Mouse (Mus musculus): ENCODE data around the gene Card10. TPM values are rescaled to one million over a fixed set of nuclear protein-coding genes. Genes with fewer than 3 reads are reported as not detected.
"Not testable (repeated sequence)": the region's sequence is repeated elsewhere in the genome, so short reads cannot be mapped to it uniquely, and the experiment has no call there.

Card10 gene
- 1 to 10 TPM; 3.9 to 4.2 TPM for total RNA-seq (2021)

- no peak for DNase-seq (ENCODE audit: low spot score in 2 of 2)
Measured at GRCm38 (mm10) chr15:78802776-78803391, at the start of gene Card10. Gene Card10 (minus strand): TSS chr15:78803042.

GRCm38 (mm10) chr15:78851505-78852153 is 48.8 kb upstream of the Card10 start:
- intact Hi-C loops (cut with DNase I): no loop called here
- peak; percentile 90 to 93 for DNase-seq (ENCODE audit: low spot score in 2 of 2)

More at GRCm38 (mm10) chr15:78802776-78803391, at the start of gene Card10:
- intact Hi-C loops (cut with DNase I): no loop called here

DNA sequence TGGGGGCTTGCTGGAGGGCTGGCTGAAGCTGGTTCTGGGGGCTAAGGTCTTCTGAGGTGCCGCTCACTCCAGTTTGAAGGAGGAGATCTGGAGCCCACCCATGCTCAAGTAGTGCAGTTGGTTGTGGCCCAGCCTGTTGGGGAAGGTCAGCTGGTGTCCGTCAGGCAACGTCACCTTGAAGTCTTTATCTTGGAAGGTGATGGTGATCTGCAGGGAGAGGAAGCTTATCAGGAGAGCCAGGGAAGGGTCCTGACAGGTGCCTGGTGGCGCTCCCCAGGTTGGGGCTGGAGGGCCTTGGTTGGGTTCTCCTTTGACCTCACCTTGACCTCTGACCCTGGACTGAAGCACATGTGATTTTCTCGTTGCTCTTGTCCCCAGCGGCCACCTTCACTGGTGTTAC is 48.1 kb upstream of the Card10 start:
- no peak for DNase-seq (ENCODE audit: low spot score in 2 of 2)
- intact Hi-C loops (cut with DNase I): no loop called here

DNA sequence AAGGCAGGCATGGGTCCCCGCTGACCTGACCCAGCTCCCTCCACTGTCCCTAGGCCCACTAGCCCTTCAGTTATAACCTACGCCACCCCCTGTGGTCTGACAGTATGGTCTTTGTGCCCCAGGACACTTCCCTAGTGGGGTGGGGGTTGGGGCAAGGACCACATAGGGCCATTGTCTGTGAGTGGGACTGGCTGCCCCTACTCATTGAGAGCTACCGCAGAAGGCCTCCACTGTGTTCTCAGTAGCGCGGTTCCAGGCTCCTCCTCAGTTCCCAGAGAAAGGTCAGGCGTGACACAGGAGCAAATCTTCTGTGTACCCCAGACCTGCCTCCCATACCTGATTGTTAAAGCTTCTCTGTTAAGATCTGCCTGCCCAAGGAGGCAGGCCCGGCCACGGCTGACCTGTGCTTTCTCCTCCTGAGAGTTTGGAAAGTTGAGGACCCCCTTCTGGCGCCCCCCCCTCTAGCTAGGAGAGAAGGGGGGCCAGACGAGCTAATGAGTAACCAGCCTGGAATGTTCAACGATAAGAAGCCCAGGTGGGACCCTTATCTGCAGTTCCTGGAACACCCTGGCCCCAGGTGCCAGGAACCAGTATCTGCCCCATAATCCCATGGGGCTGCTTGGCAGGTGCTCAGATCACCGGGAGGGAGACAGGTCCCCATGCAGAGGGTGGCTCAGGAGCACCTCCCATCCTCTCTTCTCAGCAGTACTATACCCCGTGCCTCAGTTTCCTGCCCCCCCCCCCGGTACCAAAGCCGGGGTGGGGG is 47.4 kb upstream of the Card10 start:
- DNase-seq (ENCODE audit: low spot score in 2 of 2): no peak
- intact Hi-C loops (cut with DNase I): no loop called here

DNA sequence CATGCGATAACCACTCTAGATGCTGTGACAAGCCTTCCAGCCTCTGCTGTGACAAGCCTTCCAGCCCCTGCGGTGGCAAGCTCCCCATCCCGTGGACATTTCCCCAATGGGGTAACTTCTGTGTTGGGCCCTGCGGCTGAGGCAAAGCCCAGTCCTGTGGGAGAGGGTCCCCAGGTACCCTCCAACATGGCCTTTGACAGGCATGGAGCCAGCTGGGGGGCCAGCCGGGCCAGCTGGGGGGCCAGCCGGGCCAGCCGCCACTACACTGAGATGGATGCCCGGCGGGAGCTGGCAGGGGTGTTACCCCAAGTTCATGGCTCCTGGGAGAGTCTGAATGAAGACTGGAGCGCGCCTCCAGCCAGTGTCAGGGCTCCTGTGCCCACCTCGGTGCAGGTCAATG is 46.6 kb upstream of the Card10 start:
- DNase-seq (ENCODE audit: low spot score in 2 of 2): no peak
- intact Hi-C loops (cut with DNase I): loop anchor here (2.0 to 5.0 kb wide), 2 partner anchors 23 to 227 kb away; no protein-coding TSS in a partner anchor

- intact Hi-C loops (cut with DNase I): loop anchor here (2.0 to 5.0 kb wide), 2 partner anchors 22 to 226 kb away; no protein-coding TSS in a partner anchor
- peak; percentile 72 to 79 for DNase-seq (ENCODE audit: low spot score in 2 of 2)
Measured at GRCm38 (mm10) chr15:78848467-78848866, 45.6 kb upstream of the Card10 start.

DNA sequence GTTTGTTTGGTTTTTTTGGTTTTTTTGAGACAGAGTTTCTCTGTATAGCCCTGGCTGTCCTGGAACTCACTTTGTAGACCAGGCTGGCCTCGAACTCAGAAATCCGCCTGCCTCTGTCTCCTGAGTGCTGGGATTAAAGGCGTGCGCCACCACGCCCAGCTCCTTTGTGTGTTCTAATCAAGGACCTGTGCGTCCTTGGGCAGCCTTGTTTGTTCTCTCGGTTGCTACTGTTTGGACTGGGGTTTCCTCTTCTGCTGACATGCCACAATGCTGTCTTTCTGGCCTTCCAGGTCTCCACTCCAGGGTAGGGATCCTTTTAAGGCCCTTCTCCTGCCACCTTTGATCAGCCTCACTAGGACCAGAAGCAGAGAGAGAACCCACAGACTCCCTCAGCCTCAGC is 44.0 kb upstream of the Card10 start:
- not testable (repeated sequence) for DNase-seq (ENCODE audit: low spot score in 2 of 2)
- intact Hi-C loops (cut with DNase I): loop anchor here (5.0 kb wide), 1 partner anchor 225 kb away; no protein-coding TSS in a partner anchor

DNA sequence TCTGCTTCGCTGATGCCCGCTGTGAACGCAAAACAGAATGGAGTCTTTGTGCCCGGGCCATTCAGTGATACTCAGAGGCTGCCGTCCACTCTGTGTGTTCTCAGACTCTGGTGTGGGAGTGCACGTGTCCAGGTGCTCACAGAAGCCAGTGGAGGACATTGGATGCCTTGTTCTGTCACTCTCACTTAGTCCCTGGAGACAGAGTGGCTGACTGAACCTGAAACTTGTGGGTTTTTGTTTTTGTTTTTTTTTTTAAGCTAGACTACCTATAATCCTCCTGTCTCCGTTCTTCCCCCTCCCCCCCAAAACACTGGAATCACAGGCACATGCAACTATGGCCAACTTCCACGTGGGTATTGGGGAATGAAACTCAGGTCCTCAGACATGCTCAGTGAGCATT is 43.5 kb upstream of the Card10 start:
- intact Hi-C loops (cut with DNase I): loop anchor here (5.0 kb wide), 1 partner anchor 224 kb away; no protein-coding TSS in a partner anchor
- DNase-seq (ENCODE audit: low spot score in 2 of 2): no peak

GRCm38 (mm10) chr15:78845867-78846266 is 43.0 kb upstream of the Card10 start:
- no peak for DNase-seq (ENCODE audit: low spot score in 2 of 2)
- intact Hi-C loops (cut with DNase I): loop anchor here (5.0 kb wide), 1 partner anchor 224 kb away; no protein-coding TSS in a partner anchor

- intact Hi-C loops (cut with DNase I): loop anchor here (5.0 kb wide), 1 partner anchor 223 kb away; no protein-coding TSS in a partner anchor
- DNase-seq (ENCODE audit: low spot score in 2 of 2): no peak
Measured at GRCm38 (mm10) chr15:78845321-78845720, 42.5 kb upstream of the Card10 start.

GRCm38 (mm10) chr15:78844791-78845190 is 41.9 kb upstream of the Card10 start:
- intact Hi-C loops (cut with DNase I): loop anchor here (5.0 kb wide), 1 partner anchor 222 kb away; no protein-coding TSS in a partner anchor
- DNase-seq (ENCODE audit: low spot score in 2 of 2): peak in 1 of 2 experiments; percentile 33

DNA sequence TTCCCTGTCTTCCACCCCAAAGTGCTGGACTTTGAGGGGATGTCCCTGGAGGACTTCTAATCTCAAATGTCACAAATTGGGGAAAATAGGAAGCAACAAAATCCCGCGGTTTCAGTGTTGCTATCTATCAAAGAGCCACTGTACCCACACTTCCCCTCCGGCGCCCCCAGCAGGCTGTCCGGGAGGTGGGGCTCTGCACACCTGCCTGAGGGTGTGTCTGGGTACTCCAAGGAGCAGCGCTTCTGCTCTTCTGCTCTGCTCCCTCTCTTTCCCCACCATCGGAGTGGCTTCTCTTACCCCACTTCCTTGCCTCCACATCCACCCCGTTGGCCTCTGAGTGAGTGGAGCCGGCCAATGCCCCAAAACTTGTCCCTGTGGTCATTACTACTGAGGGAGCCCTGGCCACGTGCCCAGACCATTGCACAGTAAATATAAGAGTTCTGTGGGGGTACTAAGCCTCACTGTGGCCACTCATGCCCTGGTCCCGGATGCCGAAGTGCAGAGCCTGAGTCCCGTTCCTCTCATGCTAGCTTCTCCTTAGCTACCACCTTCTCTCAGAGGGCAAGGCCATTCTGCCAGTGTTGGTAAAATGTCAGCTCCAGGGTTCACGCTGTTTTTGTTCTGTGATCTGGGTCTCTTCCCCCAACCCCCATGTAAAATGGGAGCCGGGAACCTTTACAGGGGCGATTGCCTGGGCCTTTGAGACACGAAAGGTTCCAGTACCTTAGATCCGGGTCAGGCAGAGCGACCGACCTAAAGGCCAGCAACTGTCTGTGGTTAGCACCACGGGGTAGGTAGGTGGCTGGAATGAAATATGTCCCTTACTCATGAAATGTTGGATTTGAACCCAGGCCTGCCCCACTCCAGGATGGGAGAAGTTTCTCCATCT is 41.0 kb upstream of the Card10 start:
- intact Hi-C loops (cut with DNase I): no loop called here
- no peak for DNase-seq (ENCODE audit: low spot score in 2 of 2)

GRCm38 (mm10) chr15:78842371-78843163 is 39.7 kb upstream of the Card10 start, which contains the start of gene Cdc42ep1:
Gene Cdc42ep1 (plus strand): TSS chr15:78842624.
- intact Hi-C loops (cut with DNase I): no loop called here
- peak in 1 of 2 experiments; percentile 36 for DNase-seq (ENCODE audit: low spot score in 2 of 2)

DNA sequence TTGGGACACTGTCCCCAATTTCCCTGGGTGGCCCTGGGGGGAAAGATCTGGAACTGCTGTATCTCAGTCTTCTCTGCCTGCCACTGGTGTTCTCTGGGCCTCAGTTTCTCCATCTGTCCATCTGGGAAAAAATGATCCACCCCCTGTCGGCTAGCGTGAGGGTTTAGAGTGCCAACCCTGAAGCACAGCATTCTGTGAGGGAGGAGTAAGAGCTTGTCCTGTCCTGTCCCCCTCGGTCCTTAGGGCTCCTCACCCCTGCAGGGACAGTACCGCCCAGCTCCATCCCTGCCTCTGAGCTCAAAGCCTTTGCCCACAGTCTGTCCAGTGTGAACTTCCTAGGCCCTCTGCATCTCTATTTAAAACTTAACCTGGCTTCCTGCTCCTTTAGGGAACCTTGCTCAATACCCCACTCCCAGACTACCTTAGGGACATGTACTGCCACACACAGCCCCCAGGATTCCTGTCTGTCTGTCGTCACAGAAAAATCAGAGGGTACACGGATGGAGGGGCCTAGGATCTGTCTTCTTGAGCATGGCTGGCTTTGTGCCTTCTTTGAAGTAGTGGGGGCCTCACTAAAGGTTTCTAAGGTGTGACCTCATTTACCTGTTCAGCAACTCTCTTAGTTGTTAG is 38.4 kb upstream of the Card10 start:
- DNase-seq (ENCODE audit: low spot score in 2 of 2): no peak
- intact Hi-C loops (cut with DNase I): no loop called here

DNA sequence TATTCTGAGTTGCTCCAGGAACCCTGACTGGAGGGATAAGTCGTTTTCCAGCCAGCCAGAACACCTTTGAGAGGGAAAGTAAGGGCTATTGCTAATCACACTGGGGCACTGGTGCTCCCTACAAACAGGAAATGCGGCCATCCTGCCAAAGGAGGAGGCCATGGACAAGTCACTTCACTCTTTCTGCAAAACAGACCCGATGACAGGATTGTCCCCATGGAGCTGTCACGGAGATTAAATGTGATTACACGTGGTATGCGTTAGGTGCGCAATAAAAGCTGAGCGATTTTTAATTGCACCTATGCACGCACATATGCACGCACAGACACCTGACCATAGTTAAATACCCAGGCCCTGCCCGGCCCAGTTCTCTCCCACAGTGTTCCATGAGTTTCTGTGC is 37.9 kb upstream of the Card10 start:
- no peak for DNase-seq (ENCODE audit: low spot score in 2 of 2)
- intact Hi-C loops (cut with DNase I): no loop called here

DNA sequence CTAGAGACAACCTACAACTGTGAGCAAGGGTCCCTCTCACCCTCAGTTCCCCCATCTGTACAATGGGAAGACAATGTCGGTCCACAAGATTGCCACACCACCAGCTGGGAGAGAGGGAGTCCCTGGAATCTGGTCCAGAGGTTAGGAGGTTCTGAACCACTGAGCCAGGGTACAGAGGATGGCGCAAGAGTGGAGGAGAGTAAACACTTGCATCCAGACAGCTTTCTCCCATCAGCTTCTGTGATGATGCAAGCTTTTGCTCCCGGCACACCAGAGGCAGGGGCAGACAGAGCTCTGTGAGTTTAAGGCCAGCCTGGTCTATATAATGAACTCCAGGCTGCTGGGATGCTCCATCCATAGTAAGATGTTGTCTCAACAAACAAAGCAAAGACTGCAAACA is 37.4 kb upstream of the Card10 start:
- intact Hi-C loops (cut with DNase I): no loop called here
- DNase-seq (ENCODE audit: low spot score in 2 of 2): no peak

DNA sequence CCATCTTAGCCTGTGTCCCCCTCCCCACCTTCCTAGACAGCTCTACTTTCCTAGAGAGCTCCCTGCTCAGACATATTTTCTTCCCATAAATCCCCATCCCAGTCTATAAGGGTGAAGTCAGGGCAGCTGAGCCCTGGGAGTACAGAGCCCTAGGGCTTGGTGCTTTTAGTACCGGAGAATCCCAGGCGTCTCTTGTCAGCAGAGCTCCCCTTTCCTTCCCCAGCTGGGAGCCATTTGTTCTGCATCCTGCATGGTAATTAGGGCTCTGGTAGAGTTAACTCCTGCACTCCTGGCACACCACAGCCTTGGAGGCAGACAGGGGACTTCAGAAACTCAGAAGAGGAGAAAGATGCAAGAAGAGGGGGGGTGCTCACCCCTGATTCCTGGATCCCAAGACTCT is 36.9 kb upstream of the Card10 start:
- intact Hi-C loops (cut with DNase I): no loop called here
- no peak for DNase-seq (ENCODE audit: low spot score in 2 of 2)

DNA sequence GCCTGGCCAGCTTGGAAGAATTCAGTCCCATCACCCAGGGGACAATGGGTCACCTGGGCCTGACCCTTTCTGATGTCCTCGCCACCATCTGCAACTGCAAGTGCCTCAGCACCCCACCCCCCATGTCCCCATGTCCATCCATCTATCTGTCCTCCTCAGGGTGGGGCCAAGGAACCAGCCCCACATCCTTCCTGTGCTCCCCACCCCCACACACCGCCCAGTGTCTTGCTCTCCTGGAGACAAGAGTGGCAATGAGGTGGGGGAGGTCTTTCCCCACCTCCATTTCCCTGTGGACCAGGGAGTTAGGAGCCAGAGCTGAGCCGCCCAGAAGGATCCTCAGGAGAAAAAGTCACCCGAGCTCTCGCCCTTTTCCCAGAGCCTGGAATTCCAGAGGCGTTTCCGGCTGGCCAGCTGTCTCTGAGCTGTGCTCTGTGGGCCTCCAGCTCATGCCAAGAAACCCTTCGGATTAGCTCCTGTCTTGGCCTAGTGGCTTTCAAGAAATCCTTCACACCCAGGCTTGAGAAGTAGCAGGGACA is 33.3 kb upstream of the Card10 start:
- DNase-seq (ENCODE audit: low spot score in 2 of 2): no peak
- intact Hi-C loops (cut with DNase I): no loop called here

Measured in left cerebral cortex, postnatal 25 days (tissue).